Mouse (Mus musculus) E14TG2a.4 (cell line): ENCODE results near the gene Bend3.

Experiments
- H3K27me3 ChIP-seq: 2 replicates; pipeline ENCODE4 v1.6.1; 2014; ENCODE audit warnings: low read length, control low read depth; ENCODE audit not compliant: insufficient read depth
- H3K36me3 ChIP-seq: 2 replicates; pipeline ENCODE4 v1.6.1; 2014; ENCODE audit warnings: low read length, control low read depth; ENCODE audit not compliant: insufficient read depth
- H3K4me1 ChIP-seq: replicated peaks from 2 replicates; pipeline ENCODE4 v1.6.1; 2014; ENCODE audit warnings: low read depth, low read length, control low read depth
- H3K4me3 ChIP-seq: replicated peaks from 2 replicates; pipeline ENCODE4 v1.5.1; 2014; ENCODE audit warnings: mild to moderate bottlenecking, low read length
- H3K9me3 ChIP-seq: 2 replicates; pipeline ENCODE4 v1.6.1; 2014; ENCODE audit warnings: low read length, control low read depth
- CTCF ChIP-seq: conservative IDR thresholded peaks from 2 replicates; pipeline ENCODE4 v1.5.1; 2014; ENCODE audit warnings: low read length
- NANOG ChIP-seq: IDR thresholded peaks from 2 replicates; pipeline ENCODE4 v1.6.1; 2014; ENCODE audit warnings: borderline replicate concordance, low read length, mixed read lengths
- POU5F1 ChIP-seq: IDR thresholded peaks from 2 replicates; pipeline ENCODE4 v1.6.1; 2014; ENCODE audit warnings: low read length, borderline replicate concordance

Bend3 gene

DNA sequence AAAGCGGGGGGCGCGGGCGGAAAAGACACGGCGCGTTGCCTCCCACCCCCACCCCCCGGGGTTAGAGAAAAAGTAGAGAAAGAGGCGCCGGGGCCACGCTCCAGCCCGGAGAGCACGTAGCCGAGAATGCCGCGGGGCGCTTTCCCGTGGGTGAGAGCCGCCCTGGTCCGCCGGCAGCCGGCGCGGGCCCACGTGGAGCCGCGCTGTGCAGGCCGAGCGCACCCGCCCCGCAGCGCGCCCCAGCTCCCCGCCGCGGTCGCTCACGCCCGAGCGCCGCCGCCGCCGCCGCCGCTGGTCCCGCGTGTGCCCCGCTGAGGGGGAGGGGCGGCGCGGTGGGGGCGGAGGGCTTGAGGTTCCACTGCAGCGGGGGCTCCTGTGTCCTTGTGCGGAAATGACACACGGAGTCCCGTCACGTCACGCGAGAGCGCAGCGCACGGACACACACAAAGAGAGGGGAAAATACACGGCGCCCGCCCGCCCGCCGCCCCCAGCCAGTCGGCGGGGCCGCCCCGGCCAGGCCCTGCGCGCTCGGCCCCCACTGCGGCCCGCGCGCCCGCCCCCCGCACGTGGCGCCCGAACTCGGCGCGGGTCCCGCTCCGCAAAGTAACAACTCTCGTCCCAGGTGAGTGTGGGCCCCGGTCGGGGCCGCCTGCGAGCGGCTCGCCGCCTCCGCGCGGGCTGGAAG, at the start of gene Bend3:
Gene Bend3 (plus strand): TSS at position 81 of the 685 bp plus-strand sequence.
- Histone ChIP-seq H3K27me3 (no peaks in the 10 kb centered on the region), H3K9me3 (no peaks in the 10 kb centered on the region), H3K36me3 (0 out of 2 replicates have a peak, but pooled peaks cover 6% of the 10 kb centered on the region), H3K4me3 (peak within 1 kb of the TSS; percentile 87), H3K4me1 (peaks cover 70% of the 10 kb centered on the region)
- no peak for TF ChIP-seq POU5F1
- no peak for TF ChIP-seq NANOG
- no peak for TF ChIP-seq CTCF

- H3K9me3 ChIP-seq: no peaks in the 10 kb centered on the region; the same call in 1 of the 2 replicates
- H3K36me3 ChIP-seq: no peaks in the 10 kb centered on the region
- no peaks in the 10 kb centered on the region for H3K27me3 ChIP-seq
- H3K4me3 ChIP-seq: no peak overlapping the region
- peaks cover 4% of the 10 kb centered on the region; the same call in 1 of the 2 replicates for H3K4me1 ChIP-seq
- TF ChIP-seq CTCF (no peak), POU5F1 (no peak), NANOG (no peak)
Measured at GRCm38 (mm10) chr10:43430606-43431005, 48.0 kb upstream of the Bend3 start.

GRCm38 (mm10) chr10:43434326-43434725, 44.3 kb upstream of the Bend3 start:
- no peak for TF ChIP-seq NANOG
- no peak for TF ChIP-seq POU5F1
- TF ChIP-seq CTCF: no peak
- no peaks in the 10 kb centered on the region for H3K36me3 ChIP-seq
- H3K4me1 ChIP-seq: peaks cover 34% of the 10 kb centered on the region

DNA sequence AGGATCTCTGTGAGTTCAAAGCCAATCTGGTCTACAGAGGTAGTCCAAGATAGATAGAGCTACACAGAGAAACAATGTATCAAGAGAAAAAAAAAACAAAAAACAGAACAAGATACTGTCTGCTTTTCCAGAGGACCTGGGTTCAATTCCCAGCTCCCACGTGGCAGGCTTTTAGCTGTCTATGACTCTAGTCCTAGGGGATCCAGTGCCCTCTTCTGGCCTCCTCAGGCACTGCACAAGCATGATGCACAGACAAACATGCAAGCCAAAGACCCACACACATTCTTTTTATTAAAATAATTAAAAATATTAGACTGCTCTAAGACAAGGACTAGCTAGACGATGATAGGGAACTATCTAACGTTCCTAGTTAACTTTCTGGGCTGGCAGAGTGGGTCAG, 42.9 kb upstream of the Bend3 start:
- Histone ChIP-seq H3K27me3 (no peaks in the 10 kb centered on the region), H3K4me1 (peaks cover 49% of the 10 kb centered on the region), H3K9me3 (no peaks in the 10 kb centered on the region; the same call in 1 of the 2 replicates), H3K36me3 (0 out of 2 replicates have a peak, but pooled peaks cover 2% of the 10 kb centered on the region), H3K4me3 (no peak overlapping the region)
- TF ChIP-seq NANOG (no peak), CTCF (peak; percentile 68), POU5F1 (no peak)

More at GRCm38 (mm10) chr10:43434326-43434725, 44.3 kb upstream of the Bend3 start:
- Histone ChIP-seq H3K27me3 (no peaks in the 10 kb centered on the region), H3K9me3 (no peaks in the 10 kb centered on the region; the same call in 1 of the 2 replicates), H3K4me3 (no peak overlapping the region)

DNA sequence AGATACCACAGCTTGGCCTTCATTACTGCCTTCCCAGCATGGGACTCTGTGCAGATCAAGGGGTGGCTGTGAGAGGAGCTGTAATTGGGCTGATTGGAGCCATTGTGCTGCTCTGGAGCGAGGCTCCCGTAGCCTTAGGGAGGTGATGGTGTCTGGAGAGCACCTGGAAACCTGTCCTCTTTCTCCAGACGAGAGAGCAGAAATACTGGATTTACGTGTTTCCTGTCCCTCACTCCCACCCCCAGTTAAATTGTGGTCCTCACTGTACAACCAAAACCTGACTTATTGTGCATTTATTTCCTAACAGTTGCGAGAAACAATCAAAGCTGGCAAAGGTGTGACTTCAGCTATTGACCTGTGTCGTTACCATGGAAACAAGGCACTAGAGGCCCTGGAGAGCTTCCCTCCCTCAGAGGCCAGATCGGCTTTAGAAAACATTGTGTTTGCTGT, 39.1 kb upstream of the Bend3 start:
- Histone ChIP-seq H3K4me1 (peaks cover 48% of the 10 kb centered on the region), H3K36me3 (0 out of 2 replicates have a peak, but pooled peaks cover 6% of the 10 kb centered on the region), H3K27me3 (no peaks in the 10 kb centered on the region), H3K4me3 (no peak overlapping the region), H3K9me3 (peaks cover 14% of the 10 kb centered on the region)
- no peak for TF ChIP-seq CTCF
- TF ChIP-seq POU5F1: no peak
- TF ChIP-seq NANOG: peak; percentile 81; the same call in 1 of the 2 replicates

GRCm38 (mm10) chr10:43440050-43440449, 38.6 kb upstream of the Bend3 start:
- no peak for TF ChIP-seq POU5F1
- no peak for TF ChIP-seq NANOG
- TF ChIP-seq CTCF: no peak
- Histone ChIP-seq H3K36me3 (0 out of 2 replicates have a peak, but pooled peaks cover 6% of the 10 kb centered on the region), H3K4me1 (peaks cover 48% of the 10 kb centered on the region), H3K4me3 (no peak overlapping the region), H3K9me3 (peaks cover 14% of the 10 kb centered on the region), H3K27me3 (no peaks in the 10 kb centered on the region)

GRCm38 (mm10) chr10:43440981-43441740, 37.5 kb upstream of the Bend3 start:
- H3K4me1 ChIP-seq: peaks cover 45% of the 10 kb centered on the region
- peaks cover 14% of the 10 kb centered on the region for H3K9me3 ChIP-seq
- H3K4me3 ChIP-seq: no peak overlapping the region
- no peak for TF ChIP-seq POU5F1
- TF ChIP-seq CTCF: no peak
- no peak for TF ChIP-seq NANOG
- H3K36me3 ChIP-seq: 0 out of 2 replicates have a peak, but pooled peaks cover 6% of the 10 kb centered on the region
- H3K27me3 ChIP-seq: no peaks in the 10 kb centered on the region

DNA sequence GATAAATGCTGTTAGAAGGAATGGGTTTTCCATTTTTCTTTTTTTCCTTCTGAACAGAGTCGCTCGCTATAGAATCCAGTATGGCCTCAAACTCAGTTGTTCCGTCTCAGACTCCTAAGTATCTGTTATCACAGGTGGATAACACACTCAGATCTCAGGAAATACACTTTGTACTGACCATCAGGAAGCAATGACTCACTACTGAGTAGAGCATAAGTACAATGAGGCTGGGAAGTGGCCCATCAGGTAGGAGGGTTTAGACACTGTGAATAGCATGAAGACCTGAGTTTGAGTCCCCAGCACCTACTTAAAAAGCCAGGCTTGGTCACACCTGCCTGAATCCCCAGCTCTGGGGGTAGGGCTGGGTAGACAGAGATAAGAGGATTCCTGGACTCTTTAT, 30.0 kb upstream of the Bend3 start:
- Histone ChIP-seq H3K36me3 (no peaks in the 10 kb centered on the region), H3K27me3 (peaks cover 8% of the 10 kb centered on the region; the same call in 1 of the 2 replicates), H3K4me3 (no peak overlapping the region), H3K9me3 (no peaks in the 10 kb centered on the region), H3K4me1 (peaks cover 12% of the 10 kb centered on the region)
- TF ChIP-seq POU5F1 (no peak), NANOG (no peak), CTCF (no peak)
